In genomic region chr6:52671791-52672190, GRCm38 (mm10) we compare ENCODE assay signal across 15 mouse cellular contexts.
"Had no signal": no experiment of that assay in that cellular context is flagged by ENCODE, and none has a peak within 500 bp of the region (broad histone marks: within the 10 kb centered on the region; RNA-seq: fewer than 3 reads in every experiment).

No protein-coding gene starts in this region.

- H3K9me3 ChIP-seq: liver, embryonic 15.5 days; lung, embryonic 15.5 days; midbrain, embryonic 13.5 days; midbrain, embryonic 15.5 days; neural tube, embryonic 12.5 days; stomach, embryonic 15.5 days had no signal

- H3K27me3 ChIP-seq: liver, embryonic 15.5 days; lung, embryonic 15.5 days; midbrain, embryonic 13.5 days; midbrain, embryonic 15.5 days; neural tube, embryonic 12.5 days; stomach, embryonic 15.5 days had no signal

- ATAC-seq: liver, postnatal 0 days; lung, postnatal 0 days; midbrain, embryonic 13.5 days; midbrain, embryonic 15.5 days had no signal

- H3K4me1 ChIP-seq: liver, embryonic 15.5 days; midbrain, embryonic 13.5 days; midbrain, embryonic 15.5 days; neural tube, embryonic 12.5 days had no signal

- H3K36me3 ChIP-seq: liver, embryonic 15.5 days; lung, embryonic 15.5 days; midbrain, embryonic 13.5 days; midbrain, embryonic 15.5 days; neural tube, embryonic 12.5 days; stomach, embryonic 15.5 days had no signal

- DNase-seq: liver, postnatal 0 days; lung, adult 2 months; lung, postnatal 14 days; lung, postnatal 36 days; right cerebral cortex, postnatal 14 days; thymus, adult 2 months; thymus, postnatal 25 days; thymus, postnatal 4 days had no signal

- H3K4me3 ChIP-seq: liver, embryonic 15.5 days; lung, embryonic 15.5 days; midbrain, embryonic 13.5 days; midbrain, embryonic 15.5 days; neural tube, embryonic 12.5 days; stomach, embryonic 15.5 days had no signal
